Mouse (Mus musculus) heart, postnatal 0 days (tissue): ENCODE measurements at regions not wholly inside any gene's neighbourhood (a gene's known extent, or its start where the extent isn't known, plus 50 kb on each side); places are given as distances from the start of the nearest gene placed in this dataset.

Source experiments
- CTCF ChIP-seq: IDR thresholded peaks from 2 replicates; pipeline ENCODE4 v1.5.1; 2016; ENCODE audit warnings: antibody characterized with exemption, control low read depth, low read depth
- EP300 ChIP-seq: IDR thresholded peaks from 2 replicates; pipeline ENCODE4 v1.6.1; 2016; ENCODE audit warnings: antibody characterized with exemption, low read depth

- TF ChIP-seq CTCF (no peak), EP300 (no peak)
These were observed 80.5 kb downstream of the Gm12689 start for GRCm38 (mm10) chr4:99376171-99376570.
